Mouse (Mus musculus) lung, postnatal 25 days (tissue): ENCODE measurements around the gene Lpar1.

Source experiments
- DNase-seq: peaks from one replicate; pipeline ENCODE4 v3.0.0; 2022; ENCODE audit warnings: low spot score

Gene Lpar1

GRCm38 (mm10) chr4:58506539-58507527 lies 46.9 kb downstream of the Lpar1 start:
- DNase-seq: no peak

DNA sequence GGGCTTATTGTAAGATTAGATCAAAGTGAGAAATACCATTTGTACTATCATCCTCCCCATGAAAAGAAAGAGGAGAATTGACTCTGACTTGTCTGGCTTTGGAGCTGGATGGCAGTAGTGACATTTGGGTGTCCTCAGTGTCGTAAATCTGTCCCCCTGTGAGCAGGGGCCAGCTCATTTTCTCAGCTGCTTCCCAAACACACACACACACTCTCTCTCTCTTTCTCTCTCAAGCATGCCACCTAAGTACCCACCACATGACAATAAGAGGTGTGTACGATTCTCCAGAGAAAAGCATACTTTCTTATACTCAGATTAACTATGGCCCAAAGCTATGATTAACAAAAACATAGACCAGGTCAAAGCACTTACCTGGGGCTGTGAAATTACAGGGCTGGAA lies 49.4 kb downstream of the Lpar1 start:
- no peak for DNase-seq

GRCm38 (mm10) chr4:58501012-58501777 lies 52.5 kb downstream of the Lpar1 start:
- DNase-seq: no peak

DNA sequence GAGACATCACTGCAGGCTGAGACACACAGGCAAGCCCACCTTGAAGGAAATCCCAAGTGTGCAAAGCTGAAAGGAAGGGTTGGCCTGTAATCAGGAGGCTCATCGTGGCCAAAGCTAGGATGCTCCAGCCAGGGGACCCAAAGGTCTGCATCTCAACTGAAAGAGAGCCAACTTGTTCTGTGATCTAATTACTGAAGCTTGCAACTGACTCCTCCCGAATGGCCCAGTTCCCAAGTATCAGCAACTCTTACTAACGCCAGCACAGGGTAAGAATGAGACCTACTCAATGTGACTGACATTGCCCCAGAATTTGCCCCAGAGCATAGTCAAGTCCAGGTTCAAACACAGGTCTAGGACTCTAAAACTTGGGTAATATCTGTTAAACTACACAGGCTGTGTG lies 53.9 kb downstream of the Lpar1 start:
- DNase-seq: peak; percentile 16

DNA sequence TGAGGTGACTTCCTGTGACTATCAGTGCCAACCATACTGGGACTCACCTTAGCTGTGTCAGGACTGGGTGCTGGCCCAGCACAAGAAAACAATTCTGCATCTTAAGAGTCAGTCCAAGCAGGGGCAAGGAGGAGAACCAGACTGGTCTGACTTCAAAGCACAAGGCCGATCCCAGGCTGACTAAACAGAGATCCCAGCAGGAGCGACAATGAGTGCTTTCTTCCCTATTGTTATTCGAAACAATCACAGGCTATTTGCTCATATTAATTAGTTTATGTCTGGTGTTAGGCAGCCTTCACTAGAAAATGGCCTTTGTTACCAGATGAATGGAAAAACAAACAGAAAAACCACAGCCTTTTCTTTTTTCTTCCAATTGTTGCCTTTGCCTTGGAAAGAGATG lies 54.5 kb downstream of the Lpar1 start:
- DNase-seq: no peak

GRCm38 (mm10) chr4:58498734-58499133 lies 55.0 kb downstream of the Lpar1 start:
- DNase-seq: no peak

- DNase-seq: no peak
These were observed 56.4 kb downstream of the Lpar1 start for GRCm38 (mm10) chr4:58497284-58497683.

GRCm38 (mm10) chr4:58496743-58497142 lies 57.0 kb downstream of the Lpar1 start:
- no peak for DNase-seq

DNA sequence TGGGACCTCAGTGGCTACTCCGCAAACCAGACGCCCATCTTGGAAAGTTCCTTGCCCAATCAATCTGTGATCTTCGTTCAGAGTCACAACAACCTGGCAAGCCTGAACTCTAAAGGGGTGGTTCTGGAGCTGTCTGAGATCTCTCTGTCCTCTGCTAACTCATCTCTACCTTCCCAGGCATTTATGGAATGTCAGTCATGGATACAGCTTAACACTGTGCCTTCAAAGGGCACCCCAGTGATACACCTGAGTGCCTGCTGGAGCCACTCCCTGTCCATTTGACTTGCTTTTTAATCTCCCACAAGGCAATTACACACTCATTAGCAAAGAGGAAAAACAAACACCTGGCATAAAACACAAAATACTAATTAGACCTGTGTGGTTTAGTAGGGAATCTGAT lies 62.0 kb downstream of the Lpar1 start:
- no peak for DNase-seq

- DNase-seq: no peak
These were observed 63.3 kb downstream of the Lpar1 start for GRCm38 (mm10) chr4:58490374-58490773.

GRCm38 (mm10) chr4:58478564-58478963 lies 75.1 kb downstream of the Lpar1 start:
- no peak for DNase-seq

DNA sequence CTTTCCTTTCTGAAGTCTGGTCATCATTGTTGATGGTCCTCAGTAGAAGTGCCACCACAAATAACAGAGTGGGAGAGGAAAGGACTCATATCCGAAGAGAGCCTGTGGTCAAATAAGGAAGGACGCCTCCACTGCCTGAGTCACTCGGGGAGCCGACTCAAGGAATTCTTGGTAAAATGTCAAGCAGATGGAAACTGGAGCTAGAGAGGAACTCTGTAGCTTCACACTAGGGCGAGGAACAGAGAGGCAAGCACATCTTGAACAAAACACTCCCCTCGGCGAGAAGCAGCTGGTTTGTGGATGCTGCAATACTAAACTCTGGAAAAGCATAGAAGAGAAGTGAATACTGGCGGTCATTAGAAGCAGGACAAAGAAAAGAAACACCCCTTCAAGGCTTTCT lies 76.0 kb downstream of the Lpar1 start:
- DNase-seq: peak; percentile 16

- DNase-seq: no peak
These were observed 82.3 kb downstream of the Lpar1 start for GRCm38 (mm10) chr4:58471203-58471910.

DNA sequence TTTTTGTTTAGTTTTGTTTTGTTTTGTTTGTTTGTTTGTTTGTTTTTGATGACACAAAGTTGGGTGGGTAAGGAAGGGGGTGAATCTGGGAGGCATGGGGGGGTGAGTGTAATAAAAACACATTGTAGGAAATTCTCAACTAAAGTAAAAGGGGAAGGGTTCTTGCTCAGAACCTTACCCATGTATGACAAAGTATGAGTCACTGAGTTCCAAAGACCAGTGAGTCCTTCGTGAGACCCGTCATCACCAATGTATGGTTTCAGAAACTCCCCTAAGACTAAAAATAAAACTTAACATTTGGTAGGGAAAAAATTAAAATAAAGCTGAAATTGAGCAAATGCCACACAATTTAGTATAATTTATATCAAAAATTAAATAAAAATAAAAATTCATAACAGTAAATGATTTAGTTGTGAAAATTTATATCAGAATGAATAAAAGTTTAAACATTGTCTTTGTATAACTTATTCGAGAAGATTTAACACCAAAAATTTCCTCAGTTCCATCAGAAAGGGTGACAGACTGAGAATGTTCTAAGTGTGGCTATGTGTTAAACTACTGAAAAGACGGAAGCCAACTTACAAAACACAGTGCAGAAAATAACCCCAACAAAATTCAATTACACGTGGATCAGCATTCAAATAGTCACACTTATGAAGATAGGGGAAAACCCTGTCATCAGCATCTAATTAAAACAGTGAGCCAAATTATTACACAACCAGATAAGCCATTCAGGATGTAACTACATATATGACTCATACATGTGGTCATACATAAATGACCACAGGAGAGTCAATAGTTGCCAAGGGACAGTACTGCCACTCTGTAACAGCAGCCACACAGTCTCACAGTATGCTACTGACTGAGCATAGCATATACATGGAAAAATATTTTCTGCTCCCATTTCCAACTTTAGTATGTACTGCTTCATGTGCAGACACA lies 83.8 kb downstream of the Lpar1 start:
- DNase-seq: no peak

GRCm38 (mm10) chr4:58469035-58469434 lies 84.7 kb downstream of the Lpar1 start:
- no peak for DNase-seq

- DNase-seq: no peak
These were observed 88.1 kb downstream of the Lpar1 start for GRCm38 (mm10) chr4:58465586-58465985.

DNA sequence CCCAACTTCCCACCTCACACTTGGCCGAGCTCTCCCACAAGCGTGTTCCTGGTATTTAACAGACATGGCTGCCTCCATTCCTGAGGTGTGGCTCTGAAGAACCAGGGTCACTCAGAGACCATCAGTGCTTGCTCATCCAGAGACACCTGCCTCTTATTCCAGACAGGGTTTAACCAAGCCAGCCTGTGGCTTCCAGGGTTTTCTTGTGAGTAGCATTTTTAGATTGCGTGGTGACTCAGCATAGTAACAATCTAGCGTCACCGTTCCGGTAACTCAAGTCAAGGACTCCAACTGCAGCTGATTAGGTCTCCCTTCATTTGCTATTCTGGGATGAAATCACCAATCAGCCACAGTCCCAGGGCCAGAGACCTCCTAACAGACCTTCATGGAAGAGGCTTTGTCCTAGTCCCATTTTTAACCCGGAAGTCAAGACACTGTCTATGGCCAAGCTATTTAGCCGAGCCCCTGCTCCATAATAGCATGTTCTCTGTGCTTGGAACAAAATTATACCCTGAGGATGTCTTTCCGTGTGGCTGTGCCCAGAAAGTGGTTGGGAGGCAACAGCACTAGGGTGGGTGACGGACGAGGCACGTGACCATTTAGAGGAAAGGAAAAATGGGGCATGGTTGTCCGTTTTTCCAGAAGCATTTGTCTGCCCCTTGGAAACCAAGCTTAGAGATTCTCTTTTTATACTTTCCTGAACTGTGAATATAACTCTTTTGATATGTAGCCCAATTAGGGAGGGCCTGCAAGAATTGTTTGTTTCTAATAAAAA lies 89.1 kb downstream of the Lpar1 start:
- DNase-seq: no peak

DNA sequence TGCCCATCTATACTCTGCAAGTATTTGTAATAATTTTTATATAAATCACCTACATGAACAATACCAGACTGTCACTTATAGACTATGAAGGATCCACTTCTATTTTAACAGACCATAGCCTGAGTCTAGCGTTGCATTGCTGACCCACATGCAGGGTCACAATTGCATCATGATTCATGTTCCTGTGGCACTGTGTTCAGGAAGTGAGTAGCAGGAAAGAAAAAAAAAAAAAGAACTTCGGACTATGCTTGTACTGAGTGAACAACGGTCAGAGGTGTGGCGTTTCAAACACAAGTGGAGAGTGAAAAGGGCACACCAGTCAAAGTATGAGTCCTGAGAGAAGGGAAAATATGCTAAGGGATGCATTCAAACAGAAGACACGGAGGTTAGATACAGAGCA lies 90.7 kb downstream of the Lpar1 start:
- no peak for DNase-seq

DNA sequence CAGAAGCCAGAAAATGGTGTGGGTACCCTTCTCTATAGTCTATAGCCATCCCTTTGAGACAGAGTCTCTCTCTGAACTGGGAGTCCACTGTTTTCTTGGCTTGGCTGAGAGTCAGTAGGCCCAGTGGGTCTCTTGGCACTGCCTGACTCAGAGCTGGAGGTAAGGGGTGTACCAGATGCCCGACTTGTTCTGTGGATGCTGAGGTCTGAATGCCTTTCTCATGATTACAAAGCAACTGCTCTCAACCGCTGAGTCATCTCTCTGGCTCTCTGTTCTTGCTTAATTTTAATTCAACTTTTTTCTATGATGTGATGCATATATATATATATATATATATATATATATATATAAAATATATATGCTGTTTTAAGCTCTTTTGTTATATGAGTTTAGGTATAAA lies 91.1 kb downstream of the Lpar1 start:
- DNase-seq: no peak

DNA sequence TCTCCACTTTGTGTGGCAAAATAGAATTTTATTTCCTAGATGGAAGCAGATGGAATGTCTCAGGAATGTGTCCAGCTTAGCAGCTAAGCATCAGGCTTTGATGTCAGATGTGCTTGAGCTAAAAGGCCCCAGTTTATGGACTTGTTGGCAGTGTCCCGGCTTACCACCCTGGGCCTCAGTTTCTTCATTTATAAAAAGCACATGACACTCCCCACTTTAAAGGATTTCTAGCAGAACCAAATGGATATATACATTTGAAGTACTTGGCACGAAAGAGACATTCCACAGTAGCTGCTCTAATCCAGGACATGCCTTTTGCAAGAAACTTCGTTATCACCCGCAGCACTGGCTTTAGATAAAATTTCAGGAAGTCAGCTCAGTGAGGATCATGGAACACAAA lies 100.4 kb downstream of the Lpar1 start:
- no peak for DNase-seq

DNA sequence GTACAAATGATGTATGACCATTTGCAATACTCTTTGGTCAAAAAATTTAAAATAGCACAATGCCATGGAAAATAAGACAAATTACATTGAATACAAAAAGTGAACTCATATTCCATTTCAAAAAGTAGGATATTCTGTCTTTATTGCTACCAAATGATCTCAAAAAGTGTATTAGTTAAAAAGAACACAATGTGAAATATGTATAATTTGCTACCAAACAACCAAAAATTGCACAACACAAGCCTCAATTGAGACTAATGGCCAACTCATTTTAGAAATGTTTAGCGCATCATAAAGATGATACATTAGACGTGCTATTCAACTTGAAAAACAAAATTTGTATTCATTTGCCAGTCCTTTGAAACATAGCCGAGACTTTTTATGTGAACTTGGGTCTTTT lies 104.9 kb downstream of the Lpar1 start:
- no peak for DNase-seq
